Comparison of ENCODE assay signal across 13 mouse cellular contexts in genomic region chr10:110242128-110242561, GRCm38 (mm10).
A peak's percentile ranks its signal among the peaks of the same experiment; 100 is the strongest.
DNase-seq lines count a peak whose midpoint lies in the region; ATAC-seq lines count a peak whose summit lies in the region.
"Had no signal": no experiment of that assay in that cellular context is flagged by ENCODE, and none has a peak within 500 bp of the region (broad histone marks: within the 10 kb centered on the region; RNA-seq: fewer than 3 reads in every experiment).

No protein-coding gene starts in this region.

- H3K9me3 ChIP-seq in midbrain, embryonic 12.5 days, result no peaks in the 10 kb centered on the region
- H3K9me3 ChIP-seq: limb, embryonic 15.5 days had no signal

- no peaks in the 10 kb centered on the region for H3K36me3 ChIP-seq in midbrain, embryonic 12.5 days
- H3K36me3 ChIP-seq: limb, embryonic 15.5 days had no signal

- no peak overlapping the region for H3K4me2 ChIP-seq in midbrain, embryonic 12.5 days (replicated peaks)
- H3K4me2 ChIP-seq: limb, embryonic 15.5 days had no signal

- no peak overlapping the region for H3K4me3 ChIP-seq in midbrain, embryonic 12.5 days
- H3K4me3 ChIP-seq: limb, embryonic 15.5 days had no signal

- H3K9ac ChIP-seq in midbrain, embryonic 12.5 days (replicated peaks), result no peak overlapping the region
- H3K9ac ChIP-seq: limb, embryonic 15.5 days had no signal

- 49% methylated on average over 3 of the region's 3 CpGs for WGBS in midbrain, embryonic 12.5 days

- 0 out of 2 replicates have a peak overlapping the region, but pooled peaks have one; percentile 39 for H3K27ac ChIP-seq in midbrain, embryonic 12.5 days (replicated peaks)
- H3K27ac ChIP-seq: limb, embryonic 15.5 days had no signal

- no peaks in the 10 kb centered on the region for H3K27me3 ChIP-seq in midbrain, embryonic 12.5 days
- H3K27me3 ChIP-seq: limb, embryonic 15.5 days; Patski had no signal

- no peak for DNase-seq in cerebellum, adult 9-11 months
- DNase-seq in embryo, embryonic 10.5 days (ENCODE audit: low spot score), result peak; percentile 35
- DNase-seq in heart, postnatal 10 days, result peak; percentile 26 to 30
- no peak for DNase-seq in kidney, adult 18-20 months
- no peak for DNase-seq in ovary, postnatal 10 days (ENCODE audit: low spot score)
- DNase-seq in gastrocnemius, postnatal 36 days, result no peak
- DNase-seq: cerebellum, adult 9-10 months; kidney, postnatal 14 days; thymus, postnatal 25 days had no signal

- peak; percentile 26; the same call in 1 of the 2 replicates for ATAC-seq in cerebellum, adult (ENCODE audit: insufficient number of reproducible peaks, low FRiP score, low TSS enrichment)
- ATAC-seq in midbrain, embryonic 12.5 days (ENCODE audit: low FRiP score, low read depth), result no peak
- ATAC-seq: Patski had no signal

- intact Hi-C loops in heart, postnatal 10 days (cut with DNase I), result no loop called here
- intact Hi-C loops in gastrocnemius, postnatal 36 days (cut with DNase I), result no loop called here

- H3K4me1 ChIP-seq in midbrain, embryonic 12.5 days, result 0 out of 2 replicates have a peak, but pooled peaks cover 3% of the 10 kb centered on the region
- H3K4me1 ChIP-seq: limb, embryonic 15.5 days had no signal

Comparison
In these comparisons a context has a peak if more than half of its experiments do, and no peak if none do; other contexts are left out.
1. DNase-seq: peak in embryo, embryonic 10.5 days (single experiment) and heart, postnatal 10 days (2 of 2); none in cerebellum, adult 9-11 months (single experiment), kidney, adult 18-20 months (single experiment), ovary, postnatal 10 days (single experiment) and gastrocnemius, postnatal 36 days (0 of 2).